Mouse (Mus musculus) MEL (cell line): Measurements from ENCODE around the gene Gm4559.
"Not testable (repeated sequence)": the region's sequence is repeated elsewhere in the genome, so short reads cannot be mapped to it uniquely, and the experiment has no call there.

ENCODE experiments used
- CHD1 ChIP-seq: IDR thresholded peaks from 2 replicates; pipeline ENCODE4 v1.6.1; 2012; ENCODE audit warnings: low read depth, mild to moderate bottlenecking, inconsistent platforms, low read length, improper control_type of control experiment
- GATA1 ChIP-seq: IDR thresholded peaks from 2 replicates; pipeline ENCODE4 v1.6.1; 2011; ENCODE audit warnings: low read depth, low read length, improper control_type of control experiment
- POLR2AphosphoS5 ChIP-seq: IDR thresholded peaks from 2 replicates; pipeline ENCODE4 v1.6.1; 2012; ENCODE audit warnings: low read depth, borderline replicate concordance, mild to moderate bottlenecking, inconsistent platforms, low read length, moderate library complexity, mixed read lengths
- SIN3A ChIP-seq: IDR thresholded peaks from 2 replicates; pipeline ENCODE4 v1.6.1; 2012; ENCODE audit warnings: low read length, improper control_type of control experiment, inconsistent platforms
- UBTF ChIP-seq: IDR thresholded peaks from 2 replicates; pipeline ENCODE4 v1.6.1; 2012; ENCODE audit warnings: low read depth, mild to moderate bottlenecking, inconsistent platforms, low read length, improper control_type of control experiment, moderate library complexity, borderline replicate concordance; ENCODE audit not compliant: insufficient read depth
- USF2 ChIP-seq, 2 experiments: IDR thresholded peaks; 2 replicates each; pipeline ENCODE4 v1.6.1; 2011 to 2012; ENCODE audit warnings: improper control_type of control experiment in 2 of 2, low read length in 2 of 2, borderline replicate concordance in 1 of 2, inconsistent platforms in 1 of 2, low read depth in 1 of 2, mild to moderate bottlenecking in 1 of 2; ENCODE audit not compliant: insufficient read depth in 1 of 2

DNA sequence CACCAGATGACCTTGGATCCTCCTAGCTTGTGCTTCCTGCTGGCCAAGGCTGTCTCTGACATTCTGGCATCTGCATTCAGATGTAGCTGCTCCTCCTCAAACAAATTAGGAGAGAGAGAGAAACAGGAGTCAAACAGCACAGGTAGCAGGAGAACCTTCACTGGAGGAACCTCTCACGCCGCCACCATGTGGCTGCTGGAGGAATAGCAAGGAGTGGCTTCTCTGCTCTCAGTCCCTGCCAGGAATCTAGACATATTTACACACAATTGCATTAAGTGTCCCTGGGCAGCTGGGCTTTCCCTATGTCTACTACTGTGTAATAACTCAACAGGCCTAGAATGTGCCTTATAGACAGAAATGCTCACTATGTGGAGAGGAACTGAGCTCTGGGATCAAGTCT lies 19.7 kb upstream of the Gm4559 start:
- not testable (repeated sequence) for TF ChIP-seq GATA1; CHD1; SIN3A; UBTF; POLR2AphosphoS5; USF2 (IDR thresholded peaks at IDR 0.05; ENCODE audit: borderline replicate concordance in 1 of 2, insufficient read depth in 1 of 2, low read depth in 1 of 2, low read length in 2 of 2)
